ENCODE assay signal across 13 mouse cellular contexts in the genomic region with DNA sequence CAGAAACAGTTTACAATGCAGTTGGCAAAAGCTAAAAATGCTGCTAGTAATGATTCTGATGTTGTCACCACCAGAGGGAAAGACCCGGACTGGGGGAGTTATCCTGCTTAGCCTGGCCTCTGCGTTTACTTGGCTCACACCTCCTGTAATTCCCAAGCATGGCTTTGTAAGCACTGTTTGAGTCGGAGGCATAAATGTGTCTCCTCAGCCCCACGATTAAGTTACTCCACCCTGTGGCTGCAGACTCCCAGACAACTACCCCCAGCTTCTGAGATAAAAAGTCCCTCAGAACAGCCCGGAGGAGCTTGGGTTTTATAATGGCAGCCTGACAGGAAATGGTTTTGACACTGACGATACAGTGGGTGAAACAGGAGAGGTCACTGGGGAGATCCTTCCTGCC.
DNase-seq lines count a peak whose midpoint lies in the region; ATAC-seq and TF ChIP-seq lines count a peak whose summit lies in the region.
"Had no signal": no experiment of that assay in that cellular context is flagged by ENCODE, and none has a peak within 500 bp of the region (broad histone marks: within the 10 kb centered on the region; RNA-seq: fewer than 3 reads in every experiment).

No protein-coding gene starts in this region.

- no peaks in the 10 kb centered on the region for H3K9me3 ChIP-seq in lung, embryonic 16.5 days (ENCODE audit: control insufficient read depth, low read length)
- H3K9me3 ChIP-seq in heart, postnatal 0 days (replicated peaks; ENCODE audit: control insufficient read depth, low read length): no peaks in the 10 kb centered on the region
- H3K9me3 ChIP-seq: embryonic facial prominence, embryonic 13.5 days; hindbrain, embryonic 13.5 days; midbrain, embryonic 12.5 days had no signal

- no peak overlapping the region for H3K27ac ChIP-seq in lung, embryonic 16.5 days (ENCODE audit: low read length)
- H3K27ac ChIP-seq in heart, postnatal 0 days (ENCODE audit: low read depth): peak overlapping the region; percentile 44; the same call in 1 of the 2 replicates
- H3K27ac ChIP-seq: embryonic facial prominence, embryonic 13.5 days; hindbrain, embryonic 13.5 days; midbrain, embryonic 12.5 days had no signal

- H3K27me3 ChIP-seq in lung, embryonic 16.5 days (ENCODE audit: control insufficient read depth, insufficient read depth, low read depth, low read length): no peaks in the 10 kb centered on the region
- no peaks in the 10 kb centered on the region for H3K27me3 ChIP-seq in heart, postnatal 0 days (ENCODE audit: control insufficient read depth, insufficient read depth, low read length)

- no peak for TF ChIP-seq CTCF in lung, adult 2 months (IDR thresholded peaks at IDR 0.05; ENCODE audit: insufficient read depth, low read length)
- no peak; the same call in 1 of the 2 replicates for TF ChIP-seq CTCF in heart, postnatal 0 days (IDR thresholded peaks at IDR 0.05; ENCODE audit: low read depth)

- H3K9ac ChIP-seq in lung, embryonic 16.5 days (ENCODE audit: low read length): no peak overlapping the region
- no peak overlapping the region for H3K9ac ChIP-seq in heart, postnatal 0 days (replicated peaks; ENCODE audit: low read depth, low read length)
- H3K9ac ChIP-seq: embryonic facial prominence, embryonic 13.5 days; hindbrain, embryonic 13.5 days; midbrain, embryonic 12.5 days had no signal

- peak; percentile 25 for DNase-seq in adrenal gland, postnatal 10 days
- DNase-seq in adrenal gland, postnatal 25 days: no peak
- no peak for DNase-seq in lung, adult 2 months
- DNase-seq in heart, postnatal 0 days (ENCODE audit: low spot score): peak; percentile 34
- peak; percentile 12 to 27 for DNase-seq in lung, postnatal 4 days
- DNase-seq in frontal cortex, postnatal 10 days (ENCODE audit: low spot score in 2 of 2): no peak
- DNase-seq in left cerebral cortex, adult 9 months (ENCODE audit: low spot score in 2 of 2): no peak
- DNase-seq: kidney, adult 8-10 months; thymus, postnatal 25 days had no signal

- H3K4me1 ChIP-seq in lung, embryonic 16.5 days (replicated peaks; ENCODE audit: control insufficient read depth, insufficient read depth, low read length): peaks cover 8% of the 10 kb centered on the region
- H3K4me1 ChIP-seq in lung, adult 2 months (ENCODE audit: control insufficient read depth, insufficient read depth, low read length): no peaks in the 10 kb centered on the region
- H3K4me1 ChIP-seq in heart, postnatal 0 days (ENCODE audit: control insufficient read depth, insufficient read depth): peaks cover 25% of the 10 kb centered on the region; the same call in 1 of the 2 replicates
- H3K4me1 ChIP-seq: embryonic facial prominence, embryonic 13.5 days; hindbrain, embryonic 13.5 days had no signal

- whole genome bisulfite sequencing in lung, embryonic 16.5 days: 21% methylated on average over 6 of the region's 6 CpGs
- 23% methylated on average over 6 of the region's 6 CpGs for WGBS in lung, adult 2 months
- 8% methylated on average over 6 of the region's 6 CpGs for WGBS in heart, postnatal 0 days

- H3K4me2 ChIP-seq in lung, embryonic 16.5 days (ENCODE audit: low read depth, low read length): no peak overlapping the region
- no peak overlapping the region for H3K4me2 ChIP-seq in heart, postnatal 0 days (ENCODE audit: low read depth, low read length)
- H3K4me2 ChIP-seq: embryonic facial prominence, embryonic 13.5 days; hindbrain, embryonic 13.5 days; midbrain, embryonic 12.5 days had no signal

- no peaks in the 10 kb centered on the region for H3K36me3 ChIP-seq in lung, embryonic 16.5 days (ENCODE audit: control insufficient read depth, insufficient read depth, low read length)
- H3K36me3 ChIP-seq in heart, postnatal 0 days (replicated peaks; ENCODE audit: control insufficient read depth, insufficient read depth, low read length): no peaks in the 10 kb centered on the region
- H3K36me3 ChIP-seq: embryonic facial prominence, embryonic 13.5 days; hindbrain, embryonic 13.5 days; midbrain, embryonic 12.5 days had no signal

- TF ChIP-seq POLR2A in lung, adult 2 months (IDR thresholded peaks at IDR 0.05; ENCODE audit: borderline replicate concordance, extremely low read depth, low read depth, low read length): no peak

- TF ChIP-seq EP300 in heart, postnatal 0 days (IDR thresholded peaks at IDR 0.05; ENCODE audit: low read depth): no peak

- H3K4me3 ChIP-seq in lung, embryonic 16.5 days (ENCODE audit: low read length): no peak overlapping the region
- no peak overlapping the region for H3K4me3 ChIP-seq in lung, adult 2 months (replicated peaks; ENCODE audit: extremely low read depth, low read depth, low read length)
- H3K4me3 ChIP-seq in heart, postnatal 0 days (ENCODE audit: low read depth, low read length): no peak overlapping the region
- H3K4me3 ChIP-seq: embryonic facial prominence, embryonic 13.5 days; hindbrain, embryonic 13.5 days; midbrain, embryonic 12.5 days had no signal

- ATAC-seq in lung, embryonic 16.5 days (ENCODE audit: low read depth): peak; percentile 59; the same call in 1 of the 2 replicates
- peak; percentile 64 for ATAC-seq in heart, postnatal 0 days (ENCODE audit: insufficient read depth, low read depth)

Comparison
In these comparisons a context has a peak if more than half of its experiments do, and no peak if none do; other contexts are left out.
1. DNase-seq: peak in adrenal gland, postnatal 10 days (single experiment), heart, postnatal 0 days (single experiment) and lung, postnatal 4 days (2 of 2); none in adrenal gland, postnatal 25 days (single experiment), lung, adult 2 months (single experiment), frontal cortex, postnatal 10 days (0 of 2) and left cerebral cortex, adult 9 months (0 of 2).